Mouse (Mus musculus) WW6 (cell line): ENCODE data around the gene Noc2l.

Experiments
- DNase-seq: peaks from one replicate; pipeline ENCODE4 v3.0.0-alpha.2; 2013; ENCODE audit warnings: low read depth, low spot score

Gene Noc2l

GRCm38 (mm10) chr4:156235808-156236533, at the start of gene Noc2l:
TSS of gene Noc2l (plus strand) at chr4:156236010.
- DNase-seq, result peak; percentile 81

DNA sequence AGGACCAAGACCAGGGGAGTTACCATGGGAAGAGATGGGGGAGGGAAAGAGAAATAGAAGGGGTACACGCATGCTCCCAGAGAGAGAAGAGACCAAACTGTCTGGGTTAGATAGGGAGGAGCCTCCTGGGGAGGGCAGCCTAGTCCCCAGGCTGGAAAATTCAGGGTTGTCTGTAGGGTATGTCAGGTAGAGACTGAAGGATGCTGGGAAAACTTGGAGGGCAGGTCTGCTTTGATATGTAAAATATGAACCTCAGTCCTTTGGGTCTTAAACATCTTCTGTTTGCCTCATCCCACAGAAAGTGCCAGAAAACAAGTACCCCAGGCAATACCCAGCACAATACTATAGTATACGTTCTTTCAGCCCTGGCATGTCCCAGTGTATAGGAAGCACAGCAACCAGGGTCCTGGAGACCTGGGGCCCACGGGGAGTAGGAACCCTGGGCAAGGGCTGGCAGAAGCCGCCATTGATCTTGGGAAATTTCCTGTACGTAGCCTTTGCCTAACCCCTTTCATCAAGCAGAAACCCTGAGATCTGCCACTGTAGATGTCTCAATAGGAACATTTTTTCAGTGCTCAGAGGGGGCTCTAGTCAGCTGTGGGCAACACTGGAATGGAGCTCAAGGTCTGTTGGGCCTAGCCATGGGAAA, 47.5 kb upstream of the Noc2l start:
- DNase-seq, result no peak

- DNase-seq, result peak; percentile 75
Observed at GRCm38 (mm10) chr4:156188811-156189323, 46.9 kb upstream of the Noc2l start.

DNA sequence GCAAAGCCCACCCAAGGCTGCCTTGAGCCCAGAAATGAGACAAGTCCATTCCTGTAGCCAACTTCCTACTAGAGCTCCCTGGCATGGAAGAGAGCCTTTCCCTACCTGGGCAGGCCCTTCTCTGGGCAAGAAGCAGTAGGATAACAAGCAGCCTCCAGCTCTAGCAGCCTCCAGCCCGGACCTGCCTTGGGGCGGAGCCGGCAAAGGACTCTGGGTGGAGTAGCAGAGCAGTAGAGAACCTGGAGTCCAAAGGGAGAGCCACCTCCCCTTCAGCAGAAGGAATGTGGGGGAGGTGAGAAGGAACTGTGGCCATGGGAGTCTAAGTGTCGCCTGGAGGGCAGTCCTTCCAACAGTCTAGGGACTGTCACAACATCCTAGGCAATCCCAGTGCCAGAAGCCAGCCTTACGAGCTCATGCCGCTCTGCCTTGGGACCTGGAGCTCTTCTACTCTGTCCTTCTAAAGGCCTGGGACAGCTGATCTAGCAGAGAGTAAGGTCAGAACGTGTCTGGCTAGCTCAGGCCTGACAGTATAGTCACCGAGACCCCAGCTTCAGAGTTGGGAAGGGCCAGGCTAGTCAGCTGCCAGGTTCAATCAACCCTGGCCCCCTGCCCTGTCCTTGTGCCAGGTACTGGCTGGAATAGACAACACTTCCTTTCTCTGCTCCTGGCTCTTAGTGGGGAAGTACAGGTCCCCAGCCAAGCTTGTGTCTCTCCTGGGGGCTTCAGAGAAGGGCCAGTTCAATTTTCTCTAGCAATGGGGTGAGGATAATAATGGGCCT, 43.2 kb upstream of the Noc2l start:
- DNase-seq, result no peak

- DNase-seq, result no peak
Observed at GRCm38 (mm10) chr4:156193200-156193590, 42.6 kb upstream of the Noc2l start.

DNA sequence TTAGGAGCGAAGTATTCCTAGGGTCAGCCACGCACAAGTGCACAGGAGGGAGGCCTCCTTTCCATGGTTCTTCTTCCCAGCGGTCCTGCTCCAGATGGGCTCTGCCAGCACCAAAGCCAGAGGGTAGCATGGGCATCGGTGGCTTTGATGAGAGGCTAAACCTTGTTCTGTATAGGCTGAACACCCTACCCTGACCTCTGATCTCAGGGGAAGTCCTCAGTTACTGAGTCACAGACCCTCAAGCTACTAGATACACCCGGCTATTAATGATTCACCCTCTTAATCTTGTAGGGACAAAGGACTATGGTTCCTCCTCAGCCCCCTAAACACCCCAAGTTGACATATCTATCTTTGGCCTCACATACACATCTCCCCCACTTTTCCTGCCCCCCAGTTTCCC, 41.9 kb upstream of the Noc2l start:
- DNase-seq, result no peak

DNA sequence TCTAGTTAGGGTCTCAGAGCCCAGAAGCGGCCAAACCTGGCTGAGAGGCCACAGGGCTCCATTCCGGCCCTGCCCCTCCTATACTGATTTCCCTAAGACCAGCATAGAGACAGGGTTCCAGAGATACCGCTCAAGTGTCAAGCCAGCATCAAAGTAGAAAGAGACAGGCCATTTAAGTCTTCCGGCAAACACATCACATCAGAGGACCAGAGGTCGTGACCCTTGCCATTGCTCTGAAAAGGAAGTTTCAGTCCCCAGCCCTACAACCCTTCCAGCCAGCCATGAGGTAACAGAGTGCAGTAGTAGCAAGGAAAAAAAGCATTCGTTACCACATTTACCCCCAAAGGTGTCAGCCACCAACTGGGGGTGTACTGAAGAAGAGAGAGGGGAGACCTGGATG, 41.5 kb upstream of the Noc2l start:
- DNase-seq, result no peak

GRCm38 (mm10) chr4:156195927-156196870, 39.6 kb upstream of the Noc2l start:
- no peak for DNase-seq

DNA sequence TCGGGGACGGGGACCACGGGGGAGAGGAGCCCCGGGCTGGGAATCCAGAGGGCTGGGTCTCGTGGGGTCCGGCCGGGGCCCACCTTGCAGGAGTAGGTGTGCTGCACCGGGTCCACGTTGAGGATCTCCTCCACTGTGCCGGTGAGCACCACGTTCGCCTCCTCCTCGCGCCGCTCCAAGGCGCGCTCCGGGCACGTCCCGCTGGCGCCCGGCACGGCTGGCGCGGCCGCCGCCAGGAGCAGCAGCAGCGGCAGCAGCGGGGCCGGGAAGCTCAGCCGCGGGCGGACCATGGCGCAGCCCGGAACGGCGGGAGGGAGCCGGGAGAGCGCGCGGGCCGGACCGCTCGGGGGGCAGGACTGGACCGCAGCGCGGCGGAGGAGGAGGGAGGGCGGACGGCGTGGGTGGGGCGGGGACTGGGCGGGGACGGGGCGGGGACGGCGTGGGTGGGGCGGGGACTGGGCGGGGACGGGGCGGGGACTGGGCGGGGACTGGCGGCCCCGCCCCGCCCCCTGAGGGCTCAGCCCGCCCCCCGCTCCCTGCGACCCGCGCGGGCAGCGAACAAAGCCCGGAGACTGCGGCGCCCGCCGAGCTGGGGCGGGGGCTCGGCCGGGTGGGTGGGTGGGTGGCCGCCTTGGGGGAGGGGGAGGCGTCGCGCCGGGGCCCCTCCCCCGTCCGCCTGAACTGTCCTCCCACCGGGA, 38.5 kb upstream of the Noc2l start, which contains the start of gene Agrn:
Gene Agrn (minus strand): TSS at position 358 of the 698 bp plus-strand sequence.
- DNase-seq, result no peak

- DNase-seq, result no peak
Observed at GRCm38 (mm10) chr4:156197829-156198205, 38.0 kb upstream of the Noc2l start.

DNA sequence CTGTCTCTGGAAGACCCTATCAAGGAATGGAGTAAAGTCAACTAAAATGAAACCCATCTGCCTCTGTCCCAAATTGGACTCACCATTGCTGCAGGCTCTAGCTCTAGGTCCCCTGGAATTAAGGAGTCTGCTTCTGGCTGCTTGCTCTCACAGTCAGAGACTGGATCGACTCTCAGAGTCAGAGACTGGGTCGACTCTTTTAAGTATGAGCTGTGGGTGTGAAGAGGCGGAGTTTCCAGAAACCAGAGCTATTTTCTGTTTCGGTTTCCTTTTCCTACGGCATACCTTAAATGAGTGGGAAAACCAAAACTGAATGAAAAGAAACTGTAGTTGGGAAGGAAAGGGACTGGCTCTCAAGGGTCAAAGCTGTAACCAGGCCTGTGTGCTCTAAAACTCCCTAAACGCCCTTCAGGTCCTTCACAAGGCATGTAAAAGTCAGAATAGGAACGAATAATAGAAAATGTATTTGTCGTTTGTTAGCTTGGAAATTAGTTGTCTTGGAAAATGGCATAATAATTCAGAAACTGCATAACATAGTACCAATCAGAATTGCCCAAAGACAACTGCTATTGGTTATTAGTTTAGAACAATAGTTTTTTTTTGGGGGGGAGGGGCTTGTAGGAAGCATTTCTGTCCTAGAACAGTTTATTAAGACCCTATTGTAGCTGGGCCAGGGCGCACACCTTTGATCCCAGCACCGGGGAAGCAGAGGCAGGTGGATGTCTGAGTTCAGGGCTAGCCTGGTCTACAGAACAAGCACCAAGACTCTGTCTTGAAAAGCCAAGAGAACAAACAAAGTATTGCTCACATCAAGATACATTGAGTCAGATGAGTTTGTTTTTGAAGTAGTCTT, 35.0 kb upstream of the Noc2l start, which contains the start of gene Isg15:
Gene Isg15 (minus strand): TSS at position 196 of the 853 bp plus-strand sequence.
- DNase-seq, result no peak

GRCm38 (mm10) chr4:156202462-156202893, 33.3 kb upstream of the Noc2l start:
- DNase-seq, result no peak

GRCm38 (mm10) chr4:156203001-156203412, 32.8 kb upstream of the Noc2l start, which contains the start of gene AW011738:
TSS of gene AW011738 (plus strand) at chr4:156203304.
- no peak for DNase-seq

DNA sequence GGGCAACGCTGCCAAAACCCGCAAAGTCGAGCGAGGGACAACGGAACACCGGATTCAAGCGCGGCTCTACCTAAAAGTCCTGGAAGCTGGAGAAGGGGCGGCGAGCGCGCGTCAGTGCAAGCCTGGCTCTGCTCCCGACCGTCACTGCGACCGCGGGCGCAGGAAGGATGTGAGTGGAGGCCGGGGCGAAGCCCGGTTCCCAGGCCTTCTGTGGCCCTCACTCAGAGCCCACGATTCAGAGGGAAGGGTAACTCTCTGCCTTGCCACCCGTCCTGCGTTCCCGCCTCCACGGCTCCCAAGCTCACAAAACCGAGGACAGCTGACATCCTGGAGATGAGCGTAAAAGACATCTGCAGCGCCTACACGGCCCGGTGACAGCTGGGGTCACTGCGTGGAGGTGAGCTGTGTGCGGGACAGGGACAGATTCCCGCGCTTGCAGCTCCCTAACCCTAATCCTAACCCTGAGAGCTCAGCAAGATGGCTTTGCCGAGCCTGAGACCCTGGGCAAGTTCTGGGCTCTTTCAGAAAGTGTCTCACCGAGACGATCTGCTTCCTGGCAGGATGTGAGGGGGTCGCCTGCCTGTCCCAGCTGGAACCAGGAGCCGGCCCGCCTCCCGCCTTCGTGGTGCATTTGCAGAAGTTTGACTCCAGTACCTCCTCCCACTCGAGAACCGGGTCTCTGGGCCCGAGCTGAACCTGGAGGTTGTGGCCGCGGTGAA, 32.2 kb upstream of the Noc2l start:
- DNase-seq, result no peak

DNA sequence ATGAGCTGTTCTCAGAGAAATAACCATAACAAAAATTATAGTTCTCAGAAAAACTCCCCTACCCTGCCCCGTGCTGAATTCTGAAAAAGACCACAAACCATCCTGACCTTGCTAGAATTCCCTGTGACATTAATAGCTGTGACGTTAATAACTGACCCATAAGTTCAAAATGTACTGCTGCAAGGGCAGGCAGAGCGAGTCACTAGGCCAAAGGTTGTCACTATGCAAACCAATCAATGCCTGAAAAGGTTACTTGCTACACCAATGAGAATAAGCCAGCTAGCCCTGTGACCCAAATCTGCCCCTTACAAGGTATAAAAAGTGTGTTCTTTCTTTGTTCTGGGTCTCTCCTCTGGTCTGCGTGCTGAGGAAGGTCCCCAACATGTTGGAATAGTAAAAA, 26.9 kb upstream of the Noc2l start:
- no peak for DNase-seq

DNA sequence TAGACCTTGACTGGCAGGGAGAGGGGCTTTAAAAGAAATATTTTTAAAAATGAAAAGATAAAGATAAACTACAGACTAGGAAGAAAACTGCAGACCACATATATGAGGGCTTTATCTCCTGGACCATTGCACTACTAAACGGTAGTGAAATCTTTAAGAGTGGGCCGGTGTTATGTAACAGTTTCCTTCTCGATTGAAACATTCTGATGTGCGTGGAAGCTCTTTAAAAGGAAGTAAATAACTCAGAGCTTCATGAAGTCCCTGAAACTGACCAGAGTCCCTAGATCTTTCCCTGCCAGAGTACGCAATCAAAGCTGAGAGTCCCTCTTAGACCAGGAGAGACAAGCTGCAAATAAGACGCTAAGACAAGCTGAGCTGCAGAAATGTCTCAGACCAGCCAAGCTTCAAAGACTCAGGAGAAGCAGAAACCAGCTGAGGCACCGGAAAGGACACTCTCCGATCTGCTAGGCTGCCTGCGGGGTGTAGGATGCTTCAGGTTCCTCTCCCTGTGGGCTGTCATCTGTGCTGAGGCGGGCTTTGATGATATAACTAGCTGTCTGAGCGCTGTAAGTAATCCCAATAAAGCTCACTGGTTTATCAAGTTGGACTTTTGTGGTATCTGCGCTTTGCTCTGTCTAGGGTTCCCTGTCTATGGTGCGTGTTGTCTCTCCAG, 25.7 kb upstream of the Noc2l start:
- DNase-seq, result no peak

- DNase-seq, result no peak
Observed at GRCm38 (mm10) chr4:156213134-156213533, 22.7 kb upstream of the Noc2l start.

- DNase-seq, result no peak
Observed at GRCm38 (mm10) chr4:156215649-156216048, 20.2 kb upstream of the Noc2l start, which contains the start of gene Perm1. TSS of gene Perm1 (plus strand) at chr4:156215868.
